Mouse (Mus musculus): ENCODE data around the gene Gm13889.

DNA sequence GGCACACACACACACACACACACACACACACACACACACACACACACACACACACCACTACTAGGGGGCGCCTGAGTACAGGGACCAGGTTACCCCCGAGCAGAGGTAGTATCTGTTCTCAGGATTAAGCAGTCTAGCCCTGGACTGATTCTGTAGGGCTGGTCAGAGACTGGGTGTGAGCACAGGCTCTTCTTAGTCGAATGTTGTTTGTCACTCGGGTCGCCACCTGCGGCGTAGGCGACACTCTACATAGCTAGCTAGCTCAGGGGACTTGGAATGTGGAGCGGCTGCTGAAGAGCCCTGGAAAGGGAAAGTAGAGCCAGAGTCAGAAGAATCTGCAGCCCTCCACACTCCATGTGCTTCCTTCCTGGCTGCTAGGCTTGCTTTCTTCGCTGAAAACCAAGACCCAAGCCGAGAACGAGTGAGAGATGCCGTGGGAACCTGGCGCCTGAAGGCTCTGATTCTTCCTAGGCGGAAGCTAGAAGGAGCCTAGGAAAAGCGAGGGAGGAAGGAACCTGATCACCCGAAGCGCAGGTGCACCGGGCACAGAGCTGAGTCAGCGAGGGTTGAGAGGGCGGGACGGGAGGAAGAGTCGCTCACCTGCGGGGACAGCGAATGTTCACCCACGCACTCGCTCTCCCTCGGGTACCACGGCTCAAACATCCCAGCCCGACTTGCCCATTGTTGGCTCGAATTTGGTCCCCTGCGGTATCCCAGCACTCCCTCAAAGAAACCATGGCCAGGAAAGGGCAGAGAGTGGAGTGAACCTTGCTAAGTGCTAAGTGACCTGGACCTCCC is 2.0 kb downstream of the Gm13889 start:
- TF ChIP-seq POLR2A (IDR thresholded peaks at IDR 0.05; ENCODE audit: extremely low read depth, insufficient read depth, low read length) (no peak), CTCF (IDR thresholded peaks at IDR 0.05; ENCODE audit: low read depth, low read length) (no peak)
